Mouse (Mus musculus): ENCODE measurements around the gene Hist1h4h. TPM values are rescaled to one million over a fixed set of nuclear protein-coding genes. Genes with fewer than 3 reads are reported as not detected.

The Hist1h4h gene
- 8.9 and 10.2 TPM in 2 replicates for polyA plus RNA-seq (2012; rRNA removed)

GRCm38 (mm10) chr13:23530901-23531875, at the start of gene Hist1h4h:
Gene Hist1h4h, plus strand, starts transcription at chr13:23531050.

GRCm38 (mm10) chr13:23488400-23489322, 42.2 kb upstream of the Hist1h4h start, which contains the start of gene Btn2a2:
Gene Btn2a2, minus strand, starts transcription at chr13:23488857.

GRCm38 (mm10) chr13:23533560-23534367, 2.9 kb downstream of the Hist1h4h start, which contains the start of gene Hist1h2af:
Gene Hist1h2af, plus strand, starts transcription at chr13:23533906.

GRCm38 (mm10) chr13:23535137-23536075, 4.6 kb downstream of the Hist1h4h start, which contains the start of gene Hist1h3g:
Gene Hist1h3g, plus strand, starts transcription at chr13:23535422.

GRCm38 (mm10) chr13:23542999-23543607, 12.3 kb downstream of the Hist1h4h start, which contains the start of gene Hist1h2bh:
Gene Hist1h2bh, minus strand, starts transcription at chr13:23543392.

GRCm38 (mm10) chr13:23543965-23544786, 13.3 kb downstream of the Hist1h4h start, which contains the start of gene Hist1h3f:
Gene Hist1h3f, plus strand, starts transcription at chr13:23544052.

GRCm38 (mm10) chr13:23551146-23551834, 20.4 kb downstream of the Hist1h4h start, which contains the start of gene Hist1h4f:
Gene Hist1h4f, minus strand, starts transcription at chr13:23551648.

GRCm38 (mm10) chr13:23552962-23553361, 22.1 kb downstream of the Hist1h4h start, which contains the start of gene Hist1h1d:
Gene Hist1h1d, plus strand, starts transcription at chr13:23553262.

GRCm38 (mm10) chr13:23561883-23562659, 31.2 kb downstream of the Hist1h4h start, which contains the start of gene Hist1h3e:
Gene Hist1h3e, minus strand, starts transcription at chr13:23562369.

GRCm38 (mm10) chr13:23571022-23571503, 40.2 kb downstream of the Hist1h4h start, which contains the start of the genes Hist1h2ae and Hist1h2bg:
Gene Hist1h2ae, minus strand, starts transcription at chr13:23571220.
Gene Hist1h2bg, plus strand, starts transcription at chr13:23571396.

GRCm38 (mm10) chr13:23573898-23574524, 43.2 kb downstream of the Hist1h4h start, which contains the start of the genes Hist1h2bf and Hist1h2ad:
Gene Hist1h2bf, minus strand, starts transcription at chr13:23574196.
Gene Hist1h2ad, plus strand, starts transcription at chr13:23574381.

GRCm38 (mm10) chr13:23575271-23575851, 44.5 kb downstream of the Hist1h4h start, which contains the start of gene Hist1h3d:
Gene Hist1h3d, plus strand, starts transcription at chr13:23575763.

All from liver, embryonic 18 days (tissue).